Mouse (Mus musculus): ENCODE data around the gene Gpbar1.
"Not testable (repeated sequence)": the region's sequence is repeated elsewhere in the genome, so short reads cannot be mapped to it uniquely, and the experiment has no call there.

The Gpbar1 gene

GRCm38 (mm10) chr1:74277883-74278537 lies 340 bp upstream of the Gpbar1 start:
- DNase-seq (ENCODE audit: low spot score in 2 of 2): no peak

GRCm38 (mm10) chr1:74278988-74279387 lies 638 bp downstream of the Gpbar1 start:
- DNase-seq (ENCODE audit: low spot score in 2 of 2): no peak

- DNase-seq (ENCODE audit: low spot score in 2 of 2): no peak
These were observed 2.4 kb downstream of the Gpbar1 start for GRCm38 (mm10) chr1:74280591-74281325.

GRCm38 (mm10) chr1:74281372-74281771 lies 3.0 kb downstream of the Gpbar1 start:
- DNase-seq (ENCODE audit: low spot score in 2 of 2): no peak

- no peak for DNase-seq (ENCODE audit: low spot score in 2 of 2)
These were observed 3.5 kb downstream of the Gpbar1 start for GRCm38 (mm10) chr1:74281886-74282285.

GRCm38 (mm10) chr1:74282896-74283625 lies 4.7 kb downstream of the Gpbar1 start:
- DNase-seq (ENCODE audit: low spot score in 2 of 2): no peak

GRCm38 (mm10) chr1:74283686-74284463 lies 5.5 kb downstream of the Gpbar1 start:
- DNase-seq (ENCODE audit: low spot score in 2 of 2): peak in 1 of 2 experiments; percentile 61

- DNase-seq (ENCODE audit: low spot score in 2 of 2): peak; percentile 99 to 100
These were observed 6.3 kb downstream of the Gpbar1 start, which contains the start of the genes Aamp and Pnkd for GRCm38 (mm10) chr1:74284543-74285160. TSS of gene Aamp (minus strand) at chr1:74284738. TSS of gene Pnkd (plus strand) at chr1:74284930.

- no peak for DNase-seq (ENCODE audit: low spot score in 2 of 2)
These were observed 7.1 kb downstream of the Gpbar1 start for GRCm38 (mm10) chr1:74285212-74286010.

- not testable (repeated sequence) for DNase-seq (ENCODE audit: low spot score in 2 of 2)
These were observed 8.7 kb downstream of the Gpbar1 start for GRCm38 (mm10) chr1:74286869-74287607.

GRCm38 (mm10) chr1:74288327-74288726 lies 10.0 kb downstream of the Gpbar1 start:
- no peak for DNase-seq (ENCODE audit: low spot score in 2 of 2)

- no peak for DNase-seq (ENCODE audit: low spot score in 2 of 2)
These were observed 10.9 kb downstream of the Gpbar1 start for GRCm38 (mm10) chr1:74289248-74289647.

- DNase-seq (ENCODE audit: low spot score in 2 of 2): no peak
These were observed 11.4 kb downstream of the Gpbar1 start for GRCm38 (mm10) chr1:74289740-74290139.

GRCm38 (mm10) chr1:74290141-74290540 lies 11.8 kb downstream of the Gpbar1 start:
- no peak for DNase-seq (ENCODE audit: low spot score in 2 of 2)

- DNase-seq (ENCODE audit: low spot score in 2 of 2): no peak
These were observed 14.1 kb downstream of the Gpbar1 start for GRCm38 (mm10) chr1:74292331-74293020.

GRCm38 (mm10) chr1:74293306-74293960 lies 15.1 kb downstream of the Gpbar1 start:
- DNase-seq (ENCODE audit: low spot score in 2 of 2): no peak

- no peak for DNase-seq (ENCODE audit: low spot score in 2 of 2)
These were observed 15.8 kb downstream of the Gpbar1 start for GRCm38 (mm10) chr1:74294090-74294643.
